Mouse (Mus musculus): ENCODE results near the gene Fmnl1. TPM values are rescaled to one million over a fixed set of nuclear protein-coding genes. Genes with fewer than 3 reads are reported as not detected.

Gene Fmnl1
- polyA plus RNA-seq, 1 experiment, result 63.7 TPM

DNA sequence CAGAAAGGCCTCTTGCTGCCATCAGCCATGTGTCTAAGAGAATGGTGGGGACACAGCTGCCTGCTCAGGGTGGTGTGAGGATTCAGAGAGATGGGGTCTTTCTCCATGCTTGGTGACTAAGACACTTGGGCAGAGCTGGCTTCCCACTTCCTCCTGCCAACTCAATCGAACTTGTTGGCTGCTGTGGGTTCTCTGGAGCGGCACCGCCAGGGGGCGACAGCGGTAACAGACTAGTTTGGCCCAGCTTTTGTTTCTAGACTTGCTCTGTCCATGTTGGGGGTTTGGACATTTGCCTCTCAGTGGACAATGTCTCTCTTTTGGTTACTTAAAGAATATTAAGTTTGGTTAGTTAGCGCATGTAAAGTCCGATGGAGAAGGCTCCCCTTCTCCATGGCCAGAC lies 62.1 kb downstream of the Fmnl1 start:
- TF ChIP-seq CTCF (IDR thresholded peaks at IDR 0.05; ENCODE audit: borderline replicate concordance, insufficient read depth, low read depth, low read length) (peak; percentile 80), POLR2A (IDR thresholded peaks at IDR 0.05; ENCODE audit: borderline replicate concordance, insufficient read depth, low read length) (no peak)
- no peak overlapping the region for H3K4me3 ChIP-seq (replicated peaks; ENCODE audit: insufficient read depth, low read depth, low read length)
- DNase-seq, result peak; percentile 76 to 80
- H3K4me1 ChIP-seq (ENCODE audit: control insufficient read depth, insufficient read depth, low read length), result peaks cover 17% of the 10 kb centered on the region
- H3K27ac ChIP-seq (ENCODE audit: insufficient read depth, low read length), result no peak overlapping the region
- H3K27me3 ChIP-seq (ENCODE audit: control insufficient read depth, insufficient read depth, low read length), result no peaks in the 10 kb centered on the region
- 29% methylated on average over 7 of the region's 7 CpGs for WGBS

DNA sequence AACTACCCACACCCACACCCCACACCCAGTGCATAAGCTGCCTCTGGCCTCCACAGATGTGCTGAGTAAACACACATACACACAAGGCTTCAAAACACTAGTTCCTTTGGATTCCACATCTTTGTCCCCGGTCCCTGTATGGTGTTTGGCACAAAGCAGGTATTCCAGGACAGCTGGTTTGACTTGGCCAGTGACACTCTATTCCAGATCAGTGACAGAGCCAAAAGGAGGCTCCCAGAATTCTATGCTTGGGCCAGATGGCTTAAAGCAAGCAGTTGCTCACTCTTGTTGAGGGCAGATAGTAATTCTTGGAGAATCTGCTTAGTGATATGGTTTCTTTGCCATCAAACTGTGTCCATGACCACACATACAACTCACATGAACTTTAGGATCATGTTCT lies 63.5 kb downstream of the Fmnl1 start:
- peaks cover 17% of the 10 kb centered on the region for H3K4me1 ChIP-seq (ENCODE audit: control insufficient read depth, insufficient read depth, low read length)
- H3K27me3 ChIP-seq (ENCODE audit: control insufficient read depth, insufficient read depth, low read length), result no peaks in the 10 kb centered on the region
- TF ChIP-seq POLR2A (IDR thresholded peaks at IDR 0.05; ENCODE audit: borderline replicate concordance, insufficient read depth, low read length) (no peak), CTCF (IDR thresholded peaks at IDR 0.05; ENCODE audit: borderline replicate concordance, insufficient read depth, low read depth, low read length) (no peak)
- DNase-seq, result no peak
- 18% methylated on average over 1 of the region's 1 CpGs for WGBS
- H3K4me3 ChIP-seq (replicated peaks; ENCODE audit: insufficient read depth, low read depth, low read length), result no peak overlapping the region
- no peak overlapping the region for H3K27ac ChIP-seq (ENCODE audit: insufficient read depth, low read length)

DNA sequence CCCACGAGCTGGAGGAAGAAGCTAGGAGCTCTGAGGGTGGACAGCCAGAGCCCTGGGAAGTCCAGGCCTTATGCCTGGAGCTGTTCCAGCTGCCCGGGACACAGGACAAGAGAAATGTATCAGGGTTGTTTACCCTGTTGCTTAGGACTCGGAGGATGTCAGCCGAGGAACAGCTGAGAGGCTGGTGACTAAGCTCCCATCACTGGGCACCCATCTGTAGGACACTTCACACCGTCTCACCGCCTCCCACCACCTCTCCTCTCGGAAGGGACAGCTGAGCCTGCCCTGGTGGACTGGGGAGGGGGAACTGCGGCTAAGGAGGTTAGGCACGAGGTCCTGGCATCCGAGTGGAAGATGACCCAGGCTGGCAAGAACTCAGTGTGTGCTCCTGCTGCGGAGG lies 64.8 kb downstream of the Fmnl1 start:
- WGBS, result 38% methylated on average over 11 of the region's 11 CpGs

DNA sequence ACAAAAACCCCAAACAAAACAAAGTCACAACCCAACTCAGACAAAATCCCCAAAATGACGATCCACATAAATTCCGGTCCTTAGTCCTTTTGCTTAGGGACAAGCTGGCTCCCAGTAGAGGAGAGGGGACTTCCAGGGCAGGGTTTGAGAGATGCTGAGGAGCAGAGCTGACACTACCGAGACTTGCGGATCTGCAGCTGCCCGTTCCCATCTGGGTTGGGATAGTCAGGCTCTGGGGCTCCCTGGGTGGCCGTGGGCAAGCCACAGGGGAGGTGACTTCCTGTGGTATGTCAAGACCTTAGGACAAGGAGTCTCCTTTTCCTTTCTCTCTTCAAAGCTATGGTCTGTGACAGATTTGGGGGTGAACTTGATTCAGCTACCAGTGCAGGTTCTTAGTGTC lies 65.5 kb downstream of the Fmnl1 start:
- DNase-seq, result no peak
- no peak overlapping the region for H3K4me3 ChIP-seq (replicated peaks; ENCODE audit: insufficient read depth, low read depth, low read length)
- TF ChIP-seq POLR2A (IDR thresholded peaks at IDR 0.05; ENCODE audit: borderline replicate concordance, insufficient read depth, low read length) (no peak), CTCF (IDR thresholded peaks at IDR 0.05; ENCODE audit: borderline replicate concordance, insufficient read depth, low read depth, low read length) (no peak)
- peaks cover 25% of the 10 kb centered on the region for H3K4me1 ChIP-seq (ENCODE audit: control insufficient read depth, insufficient read depth, low read length)
- no peak overlapping the region for H3K27ac ChIP-seq (ENCODE audit: insufficient read depth, low read length)
- no peaks in the 10 kb centered on the region for H3K27me3 ChIP-seq (ENCODE audit: control insufficient read depth, insufficient read depth, low read length)
- WGBS, result 77% methylated on average over 6 of the region's 6 CpGs

More for the DNA sequence above, 64.8 kb downstream of the Fmnl1 start:
- Histone ChIP-seq H3K4me1 (ENCODE audit: control insufficient read depth, insufficient read depth, low read length) (peaks cover 20% of the 10 kb centered on the region), H3K27me3 (ENCODE audit: control insufficient read depth, insufficient read depth, low read length) (no peaks in the 10 kb centered on the region), H3K27ac (ENCODE audit: insufficient read depth, low read length) (no peak overlapping the region), H3K4me3 (replicated peaks; ENCODE audit: insufficient read depth, low read depth, low read length) (no peak overlapping the region)
- TF ChIP-seq CTCF (IDR thresholded peaks at IDR 0.05; ENCODE audit: borderline replicate concordance, insufficient read depth, low read depth, low read length) (no peak), POLR2A (IDR thresholded peaks at IDR 0.05; ENCODE audit: borderline replicate concordance, insufficient read depth, low read length) (no peak)
- peak in 1 of 2 experiments; percentile 28 for DNase-seq

DNA sequence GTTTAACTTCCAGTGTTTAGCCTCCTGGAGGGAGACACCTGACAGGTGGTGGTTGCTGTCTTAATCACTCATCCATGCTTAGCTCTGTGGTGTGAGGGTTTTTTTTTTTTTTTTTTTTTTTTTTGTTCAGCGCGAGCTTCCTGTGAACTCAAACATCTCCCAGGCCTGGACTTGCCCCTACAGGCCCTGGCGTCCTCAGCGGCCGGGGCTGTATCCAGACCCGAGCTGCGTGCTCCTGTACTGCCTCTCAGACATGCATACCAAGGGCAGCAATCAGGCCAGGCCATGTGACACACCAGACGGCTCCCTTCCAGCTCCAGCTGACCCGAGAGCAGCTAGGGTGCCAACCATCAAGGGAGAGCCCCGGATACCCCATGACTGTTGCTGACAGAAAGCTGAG lies 66.0 kb downstream of the Fmnl1 start:
- no peaks in the 10 kb centered on the region for H3K27me3 ChIP-seq (ENCODE audit: control insufficient read depth, insufficient read depth, low read length)
- H3K27ac ChIP-seq (ENCODE audit: insufficient read depth, low read length), result no peak overlapping the region
- H3K4me1 ChIP-seq (ENCODE audit: control insufficient read depth, insufficient read depth, low read length), result peaks cover 25% of the 10 kb centered on the region
- no peak overlapping the region for H3K4me3 ChIP-seq (replicated peaks; ENCODE audit: insufficient read depth, low read depth, low read length)
- TF ChIP-seq CTCF (IDR thresholded peaks at IDR 0.05; ENCODE audit: borderline replicate concordance, insufficient read depth, low read depth, low read length), result no peak
- no peak for TF ChIP-seq POLR2A (IDR thresholded peaks at IDR 0.05; ENCODE audit: borderline replicate concordance, insufficient read depth, low read length)
- no peak for DNase-seq
- WGBS, result 49% methylated on average over 10 of the region's 10 CpGs

DNA sequence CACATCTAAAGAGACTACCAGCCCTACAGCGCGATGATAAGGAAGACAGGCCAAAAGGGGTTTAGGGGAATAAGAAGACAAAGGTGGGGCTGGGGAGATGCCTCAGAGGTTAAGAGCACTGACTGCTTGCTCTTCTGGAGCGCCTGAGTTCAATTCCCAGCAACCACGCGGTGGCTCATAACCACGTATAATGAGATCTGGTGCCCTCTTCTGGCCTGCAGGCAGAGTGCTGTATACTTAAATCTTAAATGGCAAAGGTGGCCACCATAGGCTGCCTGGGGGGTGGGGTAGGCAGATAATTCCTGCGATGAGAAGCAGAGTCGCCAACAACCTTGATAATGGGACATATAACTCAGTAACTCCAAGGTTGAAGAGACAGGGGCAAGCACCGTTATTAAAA lies 66.8 kb downstream of the Fmnl1 start:
- Histone ChIP-seq H3K4me3 (replicated peaks; ENCODE audit: insufficient read depth, low read depth, low read length) (no peak overlapping the region), H3K27ac (ENCODE audit: insufficient read depth, low read length) (no peak overlapping the region), H3K27me3 (ENCODE audit: control insufficient read depth, insufficient read depth, low read length) (no peaks in the 10 kb centered on the region), H3K4me1 (ENCODE audit: control insufficient read depth, insufficient read depth, low read length) (peaks cover 25% of the 10 kb centered on the region)
- DNase-seq, result no peak
- TF ChIP-seq POLR2A (IDR thresholded peaks at IDR 0.05; ENCODE audit: borderline replicate concordance, insufficient read depth, low read length) (no peak), CTCF (IDR thresholded peaks at IDR 0.05; ENCODE audit: borderline replicate concordance, insufficient read depth, low read depth, low read length) (no peak)
- 88% methylated on average over 9 of the region's 9 CpGs for WGBS

DNA sequence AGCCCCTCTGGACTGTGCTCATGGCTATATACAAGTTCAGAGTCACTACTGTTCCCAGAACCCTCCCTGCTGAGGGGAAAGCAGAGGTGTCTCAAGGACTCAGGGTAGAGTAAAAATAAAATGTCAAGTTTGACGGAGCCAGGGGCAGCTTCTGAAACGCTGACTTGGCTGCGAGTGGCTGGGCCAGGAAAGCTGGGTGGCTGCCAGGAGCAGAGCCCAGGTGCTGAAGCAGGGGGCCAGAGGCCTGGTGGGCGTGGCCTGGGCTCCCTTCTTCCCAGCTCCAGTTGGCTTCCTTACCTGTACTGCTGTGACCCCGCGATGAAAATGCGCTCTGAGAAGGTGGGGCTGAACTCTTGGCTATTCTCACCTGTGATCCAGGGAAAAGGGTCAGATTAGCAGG lies 69.8 kb downstream of the Fmnl1 start:
- no peaks in the 10 kb centered on the region for H3K27me3 ChIP-seq (ENCODE audit: control insufficient read depth, insufficient read depth, low read length)
- 22% methylated on average over 7 of the region's 7 CpGs for WGBS
- no peak overlapping the region for H3K27ac ChIP-seq (ENCODE audit: insufficient read depth, low read length)
- no peak for DNase-seq
- peaks cover 21% of the 10 kb centered on the region for H3K4me1 ChIP-seq (ENCODE audit: control insufficient read depth, insufficient read depth, low read length)
- TF ChIP-seq CTCF (IDR thresholded peaks at IDR 0.05; ENCODE audit: borderline replicate concordance, insufficient read depth, low read depth, low read length) (no peak), POLR2A (IDR thresholded peaks at IDR 0.05; ENCODE audit: borderline replicate concordance, insufficient read depth, low read length) (no peak)
- H3K4me3 ChIP-seq (replicated peaks; ENCODE audit: insufficient read depth, low read depth, low read length), result no peak overlapping the region

DNA sequence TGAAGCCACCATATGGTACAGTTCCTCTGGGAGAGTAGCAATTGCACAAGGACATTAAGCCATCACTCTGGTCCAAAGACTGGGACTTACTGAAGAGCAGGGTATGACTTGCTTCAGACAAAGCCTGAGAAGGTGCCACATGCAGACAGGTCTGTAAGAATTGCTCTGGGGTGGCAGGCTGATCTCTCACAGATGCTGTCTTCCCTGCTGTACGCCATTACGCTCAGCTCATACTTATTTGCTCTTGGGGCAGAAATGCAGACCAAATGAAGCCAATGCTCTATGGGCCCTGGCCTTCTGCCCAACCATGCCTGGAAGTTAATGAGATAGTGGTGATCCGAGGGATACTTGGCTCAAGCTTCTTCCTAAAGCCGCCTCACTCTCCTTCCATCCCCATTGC lies 73.9 kb downstream of the Fmnl1 start:
- TF ChIP-seq POLR2A (IDR thresholded peaks at IDR 0.05; ENCODE audit: borderline replicate concordance, insufficient read depth, low read length) (no peak), CTCF (IDR thresholded peaks at IDR 0.05; ENCODE audit: borderline replicate concordance, insufficient read depth, low read depth, low read length) (no peak)
- peaks cover 41% of the 10 kb centered on the region for H3K4me1 ChIP-seq (ENCODE audit: control insufficient read depth, insufficient read depth, low read length)
- H3K4me3 ChIP-seq (replicated peaks; ENCODE audit: insufficient read depth, low read depth, low read length), result no peak overlapping the region
- H3K27ac ChIP-seq (ENCODE audit: insufficient read depth, low read length), result no peak overlapping the region
- DNase-seq, result peak; percentile 59 to 68
- H3K27me3 ChIP-seq (ENCODE audit: control insufficient read depth, insufficient read depth, low read length), result no peaks in the 10 kb centered on the region
- 13% methylated on average over 4 of the region's 4 CpGs for WGBS

All from cerebellum, adult 2 months (tissue).